Mouse (Mus musculus) small intestine, adult 2 months (tissue): Measurements from ENCODE around the gene Ust.

Experiments used
- CTCF ChIP-seq: fragments of 200-500 bp; IDR thresholded peaks from 2 replicates; pipeline ENCODE4 v1.5.1; 2012; ENCODE audit warnings: low read depth, mild to moderate bottlenecking, control low read depth, inconsistent platforms, low read length, moderate library complexity, mixed read lengths; ENCODE audit not compliant: insufficient replicate concordance, insufficient read length; ENCODE audit errors: extremely low read depth
- POLR2A ChIP-seq: fragments of 200-500 bp; IDR thresholded peaks from 2 replicates; pipeline ENCODE4 v1.6.1; 2012; ENCODE audit warnings: low read depth, mild to moderate bottlenecking, control low read depth, inconsistent platforms, low read length, moderate library complexity

- TF ChIP-seq POLR2A (no peak), CTCF (no peak)
Observed at GRCm38 (mm10) chr10:8520766-8521395, 2.3 kb upstream of the Ust start.
